Mouse (Mus musculus) fat pad, adult 2 months (tissue): Measurements from ENCODE around the gene Stox2.
A peak's percentile ranks its signal among the peaks of the same experiment; 100 is the strongest.
"Not testable (repeated sequence)": the region's sequence is repeated elsewhere in the genome, so short reads cannot be mapped to it uniquely, and the experiment has no call there.

Experiments
- DNase-seq: peaks from one replicate; pipeline ENCODE4 v3.0.0-alpha.2; 2011; ENCODE audit warnings: low read depth, low spot score; ENCODE audit errors: extremely low read depth

Gene Stox2

DNA sequence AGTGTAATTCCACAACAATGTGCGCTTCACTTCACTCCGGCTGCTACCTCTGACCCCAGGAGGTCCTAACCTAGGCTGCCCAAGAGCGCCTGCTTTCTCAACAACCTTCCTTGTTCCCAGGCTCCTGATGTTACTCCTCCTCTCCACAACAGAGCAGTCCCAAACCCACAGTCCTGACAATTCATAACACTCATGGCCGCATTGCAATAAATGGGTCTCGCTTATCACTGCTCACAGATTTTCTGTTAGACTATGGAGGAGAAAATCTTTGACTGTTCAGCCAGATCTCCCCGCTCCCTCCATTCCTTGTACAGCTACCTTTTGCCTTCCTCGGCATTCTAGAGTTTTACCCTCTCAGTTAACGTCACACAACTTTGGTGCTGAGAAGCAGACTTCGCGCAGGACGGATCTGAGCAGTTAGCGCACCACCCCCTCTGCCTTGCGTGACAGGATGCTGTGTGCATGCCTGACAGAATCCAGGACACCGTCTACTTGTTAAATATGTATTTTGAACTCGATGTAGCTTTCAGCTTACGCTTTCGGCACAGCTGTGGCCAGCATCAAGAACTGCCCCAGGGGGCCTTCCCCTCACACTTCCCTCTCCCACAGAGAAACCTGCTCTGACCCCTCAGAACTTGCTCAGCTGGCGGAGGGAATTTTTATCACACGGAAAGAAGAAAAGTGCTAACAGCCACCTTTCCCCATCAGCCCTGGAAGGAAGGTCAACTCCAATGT is at the start of gene Stox2:
Stox2 (minus strand) TSS at position 51 of the 735 bp plus-strand sequence.
- DNase-seq, result no peak

DNA sequence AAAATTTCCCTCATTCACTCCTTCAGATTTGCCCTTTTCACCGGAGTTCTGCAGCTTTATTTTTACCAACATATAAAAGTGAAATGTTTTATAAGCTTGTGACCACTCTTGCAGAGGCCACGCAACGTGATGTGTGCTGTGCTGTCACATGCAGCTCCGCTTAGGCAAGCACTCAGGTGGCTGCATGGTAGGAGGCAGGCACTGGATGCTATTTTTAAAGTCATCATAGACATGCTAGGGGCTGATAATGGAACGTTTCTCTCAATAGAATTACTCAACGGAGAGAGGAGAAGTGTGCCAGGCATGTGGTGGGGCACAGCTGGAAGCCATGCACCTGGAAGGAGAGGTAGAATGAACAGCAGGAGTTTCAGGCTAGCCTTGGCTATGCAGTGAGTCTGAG is 49.3 kb upstream of the Stox2 start:
- DNase-seq, result no peak

DNA sequence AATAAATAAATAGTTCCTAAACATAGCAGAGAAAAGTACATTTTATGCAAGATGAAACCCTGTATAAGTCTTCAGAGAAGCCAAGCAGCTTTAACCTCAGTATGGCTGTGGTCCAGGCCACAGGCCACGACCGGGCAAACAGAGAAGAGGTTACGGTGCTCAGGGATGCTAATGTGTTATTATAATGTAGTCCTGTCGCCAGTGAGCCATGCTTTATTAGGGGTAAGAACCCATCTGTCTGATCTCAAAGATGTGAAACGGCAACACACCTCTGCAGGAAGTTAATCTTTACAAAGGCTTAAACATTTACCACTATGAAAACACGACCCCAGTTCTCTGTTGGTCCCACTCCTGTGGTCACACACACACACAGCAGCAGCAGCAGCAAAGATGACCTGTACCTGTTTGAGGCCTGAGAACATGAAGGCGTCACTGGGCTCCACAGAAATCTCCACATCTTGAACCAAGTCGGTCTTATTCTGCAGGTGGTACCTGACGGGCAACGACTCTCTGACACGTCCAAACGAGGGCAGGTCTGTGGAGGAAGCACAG is 48.5 kb upstream of the Stox2 start:
- DNase-seq, result no peak

GRCm38 (mm10) chr8:47493106-47493505 is 46.9 kb upstream of the Stox2 start:
- no peak for DNase-seq

GRCm38 (mm10) chr8:47487231-47487630 is 41.1 kb upstream of the Stox2 start:
- no peak for DNase-seq

- no peak for DNase-seq
These were observed 36.4 kb upstream of the Stox2 start for GRCm38 (mm10) chr8:47482354-47483071.

- DNase-seq, result no peak
These were observed 33.9 kb upstream of the Stox2 start for GRCm38 (mm10) chr8:47480039-47480438.

- DNase-seq, result no peak
These were observed 15.5 kb upstream of the Stox2 start for GRCm38 (mm10) chr8:47461650-47462049.

DNA sequence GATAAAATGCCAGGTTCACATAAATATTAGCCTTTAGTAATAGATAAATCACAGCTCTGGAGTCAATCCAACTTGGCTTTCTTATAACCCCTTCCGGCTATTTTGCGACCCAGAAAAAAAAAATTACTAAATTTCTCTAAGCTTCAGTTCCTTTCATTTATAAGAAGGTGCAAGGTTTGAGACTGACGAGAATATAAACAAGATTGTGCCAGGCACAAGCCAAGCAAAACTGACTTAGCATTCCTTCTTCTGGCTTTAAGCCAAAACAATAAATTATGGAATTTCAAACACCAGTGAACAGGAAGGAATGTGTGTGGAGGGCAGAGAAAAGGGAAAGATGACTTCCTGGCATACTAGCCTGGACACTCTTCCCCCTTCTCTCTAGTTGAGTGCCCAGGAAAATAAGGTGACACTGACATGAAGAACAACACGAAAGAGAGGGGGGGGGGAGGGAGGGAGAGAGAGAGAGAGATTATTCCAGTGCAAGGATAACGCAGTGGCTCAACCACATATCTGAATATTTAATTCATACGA is 13.1 kb upstream of the Stox2 start:
- DNase-seq, result peak; percentile 21

GRCm38 (mm10) chr8:47458591-47458990 is 12.4 kb upstream of the Stox2 start:
- DNase-seq, result no peak

DNA sequence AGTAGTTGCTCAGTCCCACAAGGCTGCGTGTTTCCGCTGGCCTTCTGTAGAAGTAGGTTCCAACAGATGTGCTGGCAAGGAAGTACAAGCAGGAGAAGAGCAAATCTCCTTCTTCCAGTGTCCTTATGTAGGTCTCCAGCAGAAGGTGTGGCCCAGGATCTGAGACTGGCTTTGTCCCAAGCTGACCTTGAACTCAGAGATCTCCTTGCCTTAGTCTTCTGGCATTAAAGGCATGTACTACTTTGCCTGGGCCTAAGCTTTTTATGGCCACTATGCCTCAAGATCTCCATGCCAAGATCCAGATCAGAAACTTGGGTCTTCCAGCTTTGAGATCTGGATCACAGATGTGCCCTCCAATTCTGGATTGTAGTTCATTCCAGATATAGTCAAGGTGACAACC is 3.0 kb upstream of the Stox2 start:
- not testable (repeated sequence) for DNase-seq

DNA sequence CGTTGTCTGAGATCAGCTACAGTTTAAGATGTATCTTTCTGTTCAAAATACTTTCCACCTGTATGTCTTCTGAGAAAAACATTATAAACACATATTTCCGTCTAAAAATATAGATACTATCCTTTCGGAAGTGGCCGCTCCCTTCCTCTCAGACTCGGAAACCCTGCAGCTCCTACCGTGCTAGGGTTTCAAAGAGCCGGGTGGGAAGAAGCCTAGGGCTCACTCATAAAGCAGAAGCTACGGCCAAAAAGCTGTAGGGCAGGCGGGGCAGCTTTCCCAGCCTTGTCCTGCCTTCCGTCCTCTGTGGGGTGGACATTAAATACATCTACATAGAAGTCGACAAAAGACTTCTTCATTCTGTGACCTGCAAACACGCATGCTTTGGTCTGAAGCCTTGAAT is 6.9 kb downstream of the Stox2 start:
- no peak for DNase-seq

GRCm38 (mm10) chr8:47437976-47438375 is 8.2 kb downstream of the Stox2 start:
- DNase-seq, result no peak

GRCm38 (mm10) chr8:47435861-47436260 is 10.3 kb downstream of the Stox2 start:
- no peak for DNase-seq

GRCm38 (mm10) chr8:47435412-47435811 is 10.8 kb downstream of the Stox2 start:
- no peak for DNase-seq

DNA sequence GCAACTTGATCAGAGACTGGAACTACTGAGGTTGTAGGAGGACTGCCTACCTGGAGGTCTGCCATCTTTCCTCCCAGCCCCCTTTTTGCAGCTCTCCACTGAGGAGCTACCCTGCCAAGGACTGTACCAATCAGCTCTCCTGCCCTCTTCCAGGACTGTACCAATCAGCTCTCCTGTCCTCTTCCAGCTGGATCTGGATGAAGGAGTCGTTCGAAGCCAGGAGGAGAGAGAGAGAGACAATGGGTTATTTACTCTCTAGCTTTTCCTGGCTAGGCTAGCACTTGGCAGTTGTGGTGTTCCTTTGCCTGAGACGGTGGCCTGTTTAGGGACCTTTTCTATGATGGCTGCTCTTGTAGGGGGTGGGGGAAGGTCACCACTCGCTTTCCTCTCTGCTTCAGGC is 14.9 kb downstream of the Stox2 start:
- peak; percentile 40 for DNase-seq

GRCm38 (mm10) chr8:47414258-47414525 is 32.0 kb downstream of the Stox2 start:
- DNase-seq, result not testable (repeated sequence)

GRCm38 (mm10) chr8:47413524-47414257 is 32.5 kb downstream of the Stox2 start:
- no peak for DNase-seq

DNA sequence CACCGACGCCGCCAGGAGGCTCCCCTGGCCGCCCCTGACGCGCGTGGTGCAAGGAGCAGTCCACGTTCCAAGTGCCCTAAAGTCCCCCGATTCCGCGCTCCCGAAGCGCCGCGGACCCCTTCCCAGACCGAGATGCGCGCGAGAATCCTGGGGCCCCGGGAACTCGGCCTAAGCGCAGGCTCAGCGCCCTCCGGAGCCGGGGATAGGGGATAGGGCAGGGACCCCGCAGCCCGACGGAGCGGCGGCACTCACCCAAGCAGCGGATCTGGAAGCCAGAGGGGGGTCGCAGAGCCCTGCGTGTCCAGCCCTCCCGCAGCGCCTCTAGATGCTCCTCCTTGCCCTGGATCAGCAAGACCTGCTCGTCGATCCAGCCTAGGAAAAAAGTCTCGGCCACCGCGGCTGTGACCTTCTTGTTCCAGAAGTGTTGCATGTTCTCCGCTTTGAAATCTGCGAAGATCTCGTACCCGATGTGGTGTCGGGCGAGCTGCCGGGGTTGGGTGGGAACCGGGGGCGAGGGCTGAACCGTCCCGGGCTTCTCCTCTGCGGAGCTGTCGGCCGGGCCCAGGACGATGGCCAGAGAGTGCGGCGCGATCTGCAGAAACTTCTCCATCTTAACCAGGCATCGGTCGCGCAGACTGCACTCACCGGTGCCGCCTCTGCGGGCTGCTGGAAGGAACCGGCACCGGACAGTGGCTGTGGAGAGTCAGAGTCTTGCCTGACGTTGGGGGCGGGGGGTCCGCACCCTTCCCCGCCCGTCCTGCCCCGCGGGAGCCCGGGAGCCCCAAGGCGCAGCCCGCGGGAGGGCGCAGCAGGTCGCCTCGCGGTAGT is 33.3 kb downstream of the Stox2 start:
- DNase-seq, result no peak

DNA sequence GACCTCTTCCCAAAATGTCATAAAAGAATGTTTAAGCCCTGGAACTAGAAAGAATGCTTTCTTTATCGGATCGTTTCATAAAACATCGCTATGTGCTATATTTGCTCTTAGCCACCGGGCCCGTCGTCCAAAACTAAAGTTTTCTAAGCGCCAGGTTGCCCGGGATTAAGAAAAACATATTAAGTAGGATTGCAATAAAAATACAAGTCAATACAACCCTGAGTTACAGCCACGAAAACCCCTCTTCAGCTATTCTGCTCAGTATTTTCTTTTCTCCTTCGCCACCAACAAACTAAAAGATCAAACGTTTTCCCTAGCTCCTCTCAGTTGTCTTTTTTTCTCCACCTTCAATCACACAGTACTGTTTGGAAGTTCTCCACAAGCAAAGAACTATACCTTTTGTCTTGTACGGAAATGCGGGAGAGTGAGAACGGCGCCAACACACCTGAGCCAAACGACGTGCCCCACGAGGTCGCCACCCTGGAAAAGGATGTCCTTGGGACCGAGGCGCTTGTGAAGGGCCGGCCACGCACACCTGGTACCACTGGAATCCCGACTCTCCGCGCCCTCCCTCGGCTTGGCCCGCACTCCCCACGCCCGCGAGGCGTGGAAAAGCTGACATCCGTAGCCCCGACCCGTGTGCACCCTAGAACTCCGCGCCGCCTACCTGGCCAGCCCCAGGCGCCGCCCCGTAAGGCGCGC is 34.0 kb downstream of the Stox2 start:
- DNase-seq, result no peak
